Mouse (Mus musculus) embryonic facial prominence, embryonic 15.5 days (tissue): ENCODE measurements at regions not wholly inside any gene's neighbourhood (a gene's known extent, or its start where the extent isn't known, plus 50 kb on each side); places are given as distances from the start of the nearest gene placed in this dataset.
"Not testable (repeated sequence)": the region's sequence is repeated elsewhere in the genome, so short reads cannot be mapped to it uniquely, and the experiment has no call there.

Experiments
- ATAC-seq: fragments of 200-750 bp; cut with Nextera tagmentation; 2 replicates; pipeline ENCODE4 v1.8.0; 2017; ENCODE audit warnings: low read depth, moderate TSS enrichment; ENCODE audit not compliant: insufficient number of reproducible peaks, low FRiP score, low TSS enrichment
- H3K27ac ChIP-seq: fragments of 300-500 bp; sonication (generic); replicated peaks from 2 replicates; pipeline ENCODE4 v1.5.1; 2015; ENCODE audit warnings: mild to moderate bottlenecking, inconsistent platforms
- H3K27me3 ChIP-seq: fragments of 300-500 bp; sonication (generic); 2 replicates; pipeline ENCODE4 v1.6.1; 2015; ENCODE audit warnings: inconsistent platforms
- H3K36me3 ChIP-seq: fragments of 300-500 bp; sonication (generic); 2 replicates; pipeline ENCODE4 v1.6.1; 2015; ENCODE audit warnings: mild to moderate bottlenecking, inconsistent platforms
- H3K4me1 ChIP-seq: fragments of 300-500 bp; sonication (generic); 2 replicates; pipeline ENCODE4 v1.6.1; 2015; ENCODE audit warnings: inconsistent platforms
- H3K4me2 ChIP-seq: fragments of 300-500 bp; sonication (generic); replicated peaks from 2 replicates; pipeline ENCODE4 v1.6.1; 2015; ENCODE audit warnings: mild to moderate bottlenecking, inconsistent platforms
- H3K4me3 ChIP-seq: fragments of 300-500 bp; sonication (generic); replicated peaks from 2 replicates; pipeline ENCODE4 v1.5.1; 2015; ENCODE audit warnings: mild to moderate bottlenecking, inconsistent platforms
- H3K9ac ChIP-seq: fragments of 300-500 bp; sonication (generic); 2 replicates; pipeline ENCODE4 v1.6.1; 2015; ENCODE audit warnings: inconsistent platforms
- H3K9me3 ChIP-seq: fragments of 300-500 bp; sonication (generic); replicated peaks from 2 replicates; pipeline ENCODE4 v1.6.1; 2016; ENCODE audit warnings: inconsistent platforms
- WGBS: fragments of 180-500 bp; shearing (Covaris S2); methylation state at CpG from one replicate; pipeline ENCODE4 v1.1.7; 2015; 5-methylcytosine and 5-hydroxymethylcytosine counted together

DNA sequence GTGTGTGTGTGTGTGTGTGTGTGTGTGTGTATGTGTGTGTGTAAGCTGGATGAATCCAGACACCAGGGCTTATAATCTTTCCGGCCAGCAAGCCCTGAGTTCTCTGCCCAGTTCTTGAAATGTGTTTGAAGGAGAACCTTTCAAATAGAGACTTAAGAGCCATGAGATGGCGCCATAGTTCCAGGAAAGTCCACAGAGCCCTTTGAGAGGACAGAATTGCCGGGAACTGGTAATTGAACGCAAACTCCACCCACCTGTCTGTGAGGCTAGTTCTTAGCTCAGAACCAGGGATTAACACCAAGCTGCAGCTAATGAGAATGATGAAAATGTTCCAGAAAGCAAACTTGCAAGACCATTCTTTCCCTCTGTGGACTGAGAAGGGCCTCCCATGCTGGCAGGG, 72.2 kb downstream of the Trim42 start:
- ATAC-seq: no peak
- H3K4me1 ChIP-seq: no peaks in the 10 kb centered on the region
- H3K9ac ChIP-seq: no peak overlapping the region
- no peak overlapping the region for H3K27ac ChIP-seq
- H3K9me3 ChIP-seq: no peaks in the 10 kb centered on the region
- no peak overlapping the region for H3K4me3 ChIP-seq
- 22% methylated on average over 4 of the region's 4 CpGs for WGBS
- H3K36me3 ChIP-seq: no peaks in the 10 kb centered on the region
- no peak overlapping the region for H3K4me2 ChIP-seq
- H3K27me3 ChIP-seq: no peaks in the 10 kb centered on the region

DNA sequence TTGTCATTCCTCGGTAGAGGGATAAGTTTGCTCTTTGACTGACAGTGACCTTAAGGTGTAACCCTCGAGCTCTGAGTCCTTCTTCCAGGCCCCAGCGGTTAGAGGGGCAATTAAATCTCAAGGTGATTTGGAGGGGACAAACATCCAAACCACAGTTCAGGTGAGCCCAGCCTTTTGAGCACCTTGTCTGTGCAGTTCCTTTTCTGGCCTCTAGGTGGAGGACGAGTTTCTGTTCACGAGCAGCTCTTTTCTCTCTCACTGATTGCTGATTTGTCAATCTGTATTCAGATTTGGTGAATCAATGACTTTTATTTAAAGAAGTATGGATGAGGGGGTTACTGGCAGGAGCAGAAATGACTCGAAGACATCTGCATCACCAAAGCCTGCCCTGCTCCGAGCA, 74.0 kb downstream of the Trim42 start:
- Histone ChIP-seq H3K4me1 (no peaks in the 10 kb centered on the region), H3K27ac (no peak overlapping the region), H3K36me3 (no peaks in the 10 kb centered on the region), H3K4me2 (no peak overlapping the region), H3K27me3 (no peaks in the 10 kb centered on the region), H3K4me3 (no peak overlapping the region), H3K9me3 (no peaks in the 10 kb centered on the region), H3K9ac (no peak overlapping the region)
- 34% methylated on average over 7 of the region's 7 CpGs for WGBS
- ATAC-seq: no peak

DNA sequence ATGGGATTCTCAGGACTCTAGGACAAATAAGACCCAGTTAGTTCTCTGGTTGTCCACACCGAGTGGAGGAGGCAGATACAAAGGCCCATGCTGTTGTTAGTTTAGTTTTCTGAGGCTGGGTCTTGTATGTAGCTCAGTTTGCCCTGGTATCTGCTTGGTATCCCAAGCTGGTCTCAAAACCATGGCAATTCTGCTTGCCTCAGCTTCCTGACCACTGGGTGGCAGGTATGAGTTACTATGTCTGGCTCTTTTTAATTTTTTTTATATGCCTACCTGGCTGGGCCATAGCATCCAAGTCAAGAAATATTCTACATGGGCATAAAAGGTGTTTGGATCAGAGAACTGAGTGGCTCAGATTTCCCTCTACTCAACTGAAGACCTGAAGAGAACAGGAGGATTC, 77.9 kb downstream of the Trim42 start:
- H3K4me2 ChIP-seq: no peak overlapping the region
- no peaks in the 10 kb centered on the region for H3K36me3 ChIP-seq
- no peaks in the 10 kb centered on the region for H3K4me1 ChIP-seq
- H3K9ac ChIP-seq: no peak overlapping the region
- no peaks in the 10 kb centered on the region for H3K27me3 ChIP-seq
- H3K27ac ChIP-seq: no peak overlapping the region
- H3K9me3 ChIP-seq: no peaks in the 10 kb centered on the region
- no peak for ATAC-seq
- 60% methylated on average over 1 of the region's 1 CpGs for WGBS
- no peak overlapping the region for H3K4me3 ChIP-seq

DNA sequence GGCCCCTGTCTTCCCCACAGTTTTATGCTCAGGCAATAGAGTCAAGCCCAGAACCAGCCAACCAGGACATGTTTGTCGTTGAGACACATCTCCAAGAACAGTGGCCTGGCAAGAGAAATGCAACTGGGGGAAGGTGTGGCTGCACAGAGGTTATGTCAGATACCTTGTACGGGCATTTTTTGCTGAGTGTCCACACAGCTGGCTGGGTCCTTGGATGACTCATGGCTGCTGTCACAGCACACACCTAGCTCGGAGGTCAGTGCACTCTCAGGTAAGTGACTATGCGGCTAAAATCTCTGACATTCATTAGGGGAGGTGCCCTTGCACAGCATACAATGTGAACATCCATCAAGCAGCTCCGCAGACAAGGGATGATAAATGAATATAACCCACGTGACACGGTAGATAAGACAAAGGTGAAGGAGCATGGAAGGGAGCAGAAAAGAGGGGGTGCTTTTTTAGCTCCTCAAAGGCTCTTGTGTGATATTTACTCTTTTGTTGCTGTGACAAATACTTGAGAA, 85.4 kb downstream of the Trim42 start:
- Histone ChIP-seq H3K4me2 (no peak overlapping the region), H3K9ac (no peak overlapping the region), H3K27ac (no peak overlapping the region), H3K4me3 (no peak overlapping the region), H3K27me3 (no peaks in the 10 kb centered on the region), H3K9me3 (no peaks in the 10 kb centered on the region), H3K36me3 (no peaks in the 10 kb centered on the region), H3K4me1 (no peaks in the 10 kb centered on the region)
- ATAC-seq: no peak
- WGBS: 82% methylated on average over 7 of the region's 7 CpGs

DNA sequence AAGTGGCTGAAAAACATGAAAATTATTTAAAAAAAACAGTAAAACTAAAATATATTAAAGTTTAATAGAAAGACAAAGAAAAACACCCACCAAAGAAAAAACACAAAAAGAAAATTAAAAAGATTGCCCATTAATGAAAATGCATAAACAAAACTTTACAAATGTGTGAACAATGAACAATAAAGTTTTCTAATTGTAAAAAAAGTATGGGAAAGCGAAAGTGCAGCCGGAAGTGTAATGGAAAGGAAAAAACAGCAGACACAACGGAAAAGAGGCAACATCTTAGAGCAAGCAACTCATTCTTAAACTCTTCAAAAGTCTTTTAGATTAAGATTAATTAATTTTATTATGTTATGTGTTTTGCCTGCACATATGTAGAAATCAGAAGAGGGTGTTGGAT, 87.7 kb downstream of the Trim42 start:
- Histone ChIP-seq H3K4me1 (no peaks in the 10 kb centered on the region), H3K27me3 (no peaks in the 10 kb centered on the region), H3K36me3 (no peaks in the 10 kb centered on the region), H3K9ac (no peak overlapping the region), H3K4me2 (no peak overlapping the region), H3K9me3 (no peaks in the 10 kb centered on the region), H3K27ac (no peak overlapping the region), H3K4me3 (no peak overlapping the region)
- no peak for ATAC-seq
- 88% methylated on average over 3 of the region's 3 CpGs for WGBS

DNA sequence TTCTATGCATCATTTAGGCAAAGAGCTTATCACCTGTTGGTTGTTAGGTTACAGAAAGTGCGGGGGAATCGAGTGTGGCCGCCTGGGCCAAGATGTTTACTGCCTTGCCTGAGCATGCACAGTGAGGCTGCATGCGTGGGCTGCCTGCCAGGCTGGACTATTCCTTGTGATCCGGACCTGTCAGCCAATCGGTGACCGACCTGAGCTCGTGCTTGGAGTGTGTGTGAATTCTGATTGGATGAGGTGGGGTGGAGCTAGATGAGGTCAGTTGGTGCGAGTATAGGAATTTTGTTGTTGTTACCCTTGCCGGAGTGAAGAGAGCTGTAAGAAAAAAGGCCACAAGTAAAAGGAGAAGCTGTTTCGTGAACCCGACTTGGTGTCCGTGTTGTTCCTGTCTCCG, 94.3 kb downstream of the Trim42 start:
- H3K4me1 ChIP-seq, ATAC-seq, H3K27me3 ChIP-seq, H3K4me2 ChIP-seq, H3K36me3 ChIP-seq, H3K9me3 ChIP-seq, H3K27ac ChIP-seq, H3K9ac ChIP-seq: not testable (repeated sequence)
- WGBS: 80% methylated on average over 14 of the region's 14 CpGs
- H3K4me3 ChIP-seq: peak overlapping the region; percentile 21; the same call in 1 of the 2 replicates

DNA sequence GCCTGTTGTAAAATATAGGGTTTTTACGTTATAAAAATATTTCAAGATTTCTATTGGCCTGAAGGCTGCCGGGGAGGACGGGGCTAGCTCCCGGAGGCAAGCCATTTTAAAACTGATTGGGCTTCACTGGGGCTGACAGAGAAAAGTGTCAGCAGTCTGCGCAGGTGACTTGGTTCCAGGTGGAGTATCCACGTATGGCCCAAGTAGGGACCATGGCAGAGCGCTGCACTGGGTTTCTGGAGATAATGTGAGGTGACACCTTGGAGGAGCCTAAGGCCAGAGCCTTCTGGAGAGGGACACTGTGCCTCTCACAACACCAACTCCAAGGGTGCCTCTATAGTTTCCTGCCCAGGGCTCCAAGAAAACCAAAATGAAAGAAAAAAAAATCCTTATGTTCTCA, 95.9 kb downstream of the Trim42 start:
- H3K4me2 ChIP-seq: no peak overlapping the region
- H3K9me3 ChIP-seq: no peaks in the 10 kb centered on the region
- H3K27ac ChIP-seq: no peak overlapping the region
- ATAC-seq: no peak
- no peaks in the 10 kb centered on the region for H3K36me3 ChIP-seq
- H3K27me3 ChIP-seq: no peaks in the 10 kb centered on the region
- 86% methylated on average over 7 of the region's 7 CpGs for WGBS
- no peak overlapping the region for H3K9ac ChIP-seq
- no peak overlapping the region for H3K4me3 ChIP-seq
- no peaks in the 10 kb centered on the region for H3K4me1 ChIP-seq

DNA sequence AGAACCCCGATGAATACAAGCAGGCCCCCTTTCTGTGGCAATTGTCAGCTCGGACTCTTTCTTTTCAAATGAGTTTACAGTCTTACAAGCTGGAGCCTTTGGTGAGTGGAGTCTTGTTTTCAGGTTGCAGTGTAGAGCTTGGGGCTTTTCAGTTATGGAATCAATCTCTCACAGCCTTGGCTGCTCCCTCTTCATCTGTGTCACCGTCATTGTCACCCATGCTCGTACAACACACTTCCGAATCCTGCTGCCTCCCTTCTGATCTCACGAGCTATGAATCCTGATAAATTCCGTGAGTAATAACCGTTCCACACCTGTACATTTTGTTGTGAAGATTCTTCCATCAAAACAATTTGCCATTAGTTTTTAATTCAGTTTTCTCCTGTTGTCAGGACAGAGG, 97.7 kb downstream of the Trim42 start:
- Histone ChIP-seq H3K27ac (no peak overlapping the region), H3K4me1 (no peaks in the 10 kb centered on the region), H3K9ac (no peak overlapping the region), H3K4me3 (no peak overlapping the region), H3K9me3 (no peaks in the 10 kb centered on the region), H3K4me2 (no peak overlapping the region), H3K27me3 (no peaks in the 10 kb centered on the region), H3K36me3 (no peaks in the 10 kb centered on the region)
- 92% methylated on average over 8 of the region's 8 CpGs for WGBS
- no peak for ATAC-seq

DNA sequence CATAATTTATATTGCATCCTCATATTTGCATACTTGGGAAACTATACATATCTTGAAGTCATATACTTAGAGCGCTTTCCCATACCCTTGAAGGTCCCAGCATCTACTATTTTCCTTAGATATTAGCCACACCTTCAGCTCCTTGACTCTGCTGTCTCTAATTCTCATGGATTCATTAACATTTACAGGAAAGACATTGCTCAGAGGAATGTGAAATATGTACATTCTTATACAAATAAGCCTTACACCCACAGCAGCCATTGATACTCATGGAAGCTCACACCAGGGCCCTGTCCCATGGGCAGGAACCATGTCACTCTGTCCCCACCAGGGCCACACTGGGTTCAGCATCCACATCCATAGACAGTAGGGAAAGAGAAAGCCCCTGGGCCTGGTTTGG, 122.1 kb downstream of the Trim42 start:
- WGBS: 95% methylated on average over 1 of the region's 1 CpGs
- no peaks in the 10 kb centered on the region for H3K27me3 ChIP-seq
- no peak overlapping the region for H3K4me3 ChIP-seq
- no peaks in the 10 kb centered on the region for H3K36me3 ChIP-seq
- H3K9me3 ChIP-seq: no peaks in the 10 kb centered on the region
- H3K4me2 ChIP-seq: no peak overlapping the region
- no peak for ATAC-seq
- no peak overlapping the region for H3K27ac ChIP-seq
- H3K4me1 ChIP-seq: no peaks in the 10 kb centered on the region
- no peak overlapping the region for H3K9ac ChIP-seq

DNA sequence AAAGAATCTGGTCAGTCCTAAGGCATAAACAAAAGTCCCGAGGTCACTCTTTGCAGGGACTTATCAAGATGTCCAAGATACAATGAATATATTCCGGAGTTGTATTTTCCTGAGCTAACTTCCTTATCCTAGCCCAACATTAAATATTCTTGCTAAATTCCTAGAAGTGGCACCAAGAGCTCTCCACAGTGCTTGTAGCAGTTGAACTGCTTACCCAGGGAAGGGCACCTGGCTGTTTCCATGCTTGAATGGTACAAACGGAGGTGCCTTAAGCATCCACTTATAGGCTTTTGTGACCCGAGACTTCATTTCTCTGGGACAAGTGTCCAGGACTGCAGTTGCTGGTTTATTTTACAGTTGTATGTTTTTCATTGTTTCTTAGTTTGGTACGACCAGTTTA, 115.1 kb upstream of the Slc25a36 start:
- H3K9me3 ChIP-seq: no peaks in the 10 kb centered on the region
- H3K4me3 ChIP-seq: no peak overlapping the region
- H3K36me3 ChIP-seq: no peaks in the 10 kb centered on the region
- 74% methylated on average over 5 of the region's 5 CpGs for WGBS
- no peak overlapping the region for H3K4me2 ChIP-seq
- no peak for ATAC-seq
- no peaks in the 10 kb centered on the region for H3K27me3 ChIP-seq
- H3K27ac ChIP-seq: no peak overlapping the region
- no peaks in the 10 kb centered on the region for H3K4me1 ChIP-seq
- H3K9ac ChIP-seq: no peak overlapping the region

DNA sequence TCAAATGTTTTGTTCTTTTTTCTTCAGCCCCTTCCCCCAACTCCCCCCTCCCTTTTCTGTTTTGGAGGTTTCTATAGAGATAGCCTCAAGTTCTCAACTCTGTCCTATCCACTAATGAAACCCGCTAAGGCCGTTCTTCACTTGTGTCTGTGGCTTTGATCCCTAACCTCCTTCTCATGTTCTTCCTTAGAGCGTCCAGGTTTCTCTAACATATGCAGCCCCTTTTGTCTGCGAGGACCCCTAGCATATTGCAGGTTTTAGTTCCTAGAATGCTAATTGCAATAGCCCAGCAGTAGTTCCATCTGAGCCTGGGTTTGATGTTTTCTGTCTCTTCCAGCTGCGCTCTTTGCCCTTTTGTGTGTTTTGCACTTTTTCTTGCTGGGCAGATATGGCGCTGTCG, 113.6 kb upstream of the Slc25a36 start:
- Histone ChIP-seq H3K4me2 (no peak overlapping the region), H3K27ac (no peak overlapping the region), H3K27me3 (no peaks in the 10 kb centered on the region), H3K9me3 (no peaks in the 10 kb centered on the region), H3K4me1 (no peaks in the 10 kb centered on the region), H3K4me3 (no peak overlapping the region), H3K9ac (no peak overlapping the region), H3K36me3 (no peaks in the 10 kb centered on the region)
- WGBS: 42% methylated on average over 7 of the region's 7 CpGs
- ATAC-seq: no peak

DNA sequence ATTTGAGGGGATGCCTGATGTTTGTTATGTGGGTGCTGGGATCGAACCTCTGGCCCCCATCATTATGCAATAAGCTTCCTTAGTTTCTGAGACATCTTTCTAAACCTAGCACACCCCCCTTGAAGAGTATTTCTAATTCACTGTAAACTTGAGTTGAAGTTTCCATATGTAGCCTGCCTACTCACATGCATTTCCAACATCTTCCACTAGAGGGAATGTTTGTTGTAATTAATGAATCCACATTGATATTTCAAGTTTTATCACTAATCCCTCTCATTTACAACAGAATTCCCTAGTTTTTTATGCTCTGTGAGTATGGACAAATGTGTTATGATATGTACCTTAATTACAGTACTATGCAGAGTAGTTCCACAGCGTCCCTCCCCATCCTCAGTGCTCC, 103.8 kb upstream of the Slc25a36 start:
- ATAC-seq: no peak
- 44% methylated on average over 2 of the region's 2 CpGs for WGBS

More for the DNA sequence above, 103.8 kb upstream of the Slc25a36 start:
- H3K36me3 ChIP-seq: no peaks in the 10 kb centered on the region
- no peak overlapping the region for H3K27ac ChIP-seq
- H3K9ac ChIP-seq: no peak overlapping the region
- no peaks in the 10 kb centered on the region for H3K27me3 ChIP-seq
- no peak overlapping the region for H3K4me3 ChIP-seq
- H3K4me1 ChIP-seq: no peaks in the 10 kb centered on the region
- no peak overlapping the region for H3K4me2 ChIP-seq
- no peaks in the 10 kb centered on the region for H3K9me3 ChIP-seq
